ENCODE assay signal across 13 mouse cellular contexts in genomic region chr3:62271703-62272102, GRCm38 (mm10).
DNase-seq lines count a peak whose midpoint lies in the region; ATAC-seq and TF ChIP-seq lines count a peak whose summit lies in the region.
"Had no signal": no experiment of that assay in that cellular context is flagged by ENCODE, and none has a peak within 500 bp of the region (broad histone marks: within the 10 kb centered on the region; RNA-seq: fewer than 3 reads in every experiment).

No protein-coding gene starts in this region.

- no peaks in the 10 kb centered on the region for H3K27me3 ChIP-seq in midbrain, postnatal 0 days (ENCODE audit: insufficient read depth, low read length)
- no peaks in the 10 kb centered on the region for H3K27me3 ChIP-seq in kidney, adult 2 months (replicated peaks; ENCODE audit: control insufficient read depth, insufficient read depth, low read length)
- H3K27me3 ChIP-seq in forebrain, embryonic 15.5 days, result no peaks in the 10 kb centered on the region

- no peak for ATAC-seq in midbrain, postnatal 0 days (ENCODE audit: low FRiP score)
- no peak; the same call in 1 of the 2 replicates for ATAC-seq in forebrain, embryonic 15.5 days (replicated peaks)
- ATAC-seq: intestine, postnatal 0 days; lung, postnatal 0 days had no signal

- no peak overlapping the region for H3K9ac ChIP-seq in midbrain, postnatal 0 days (replicated peaks; ENCODE audit: low read length, poor library complexity, severe bottlenecking)
- no peak overlapping the region for H3K9ac ChIP-seq in forebrain, embryonic 15.5 days (replicated peaks)

- H3K36me3 ChIP-seq in midbrain, postnatal 0 days (ENCODE audit: insufficient read depth, low read length), result no peaks in the 10 kb centered on the region
- no peaks in the 10 kb centered on the region for H3K36me3 ChIP-seq in kidney, adult 2 months (ENCODE audit: control insufficient read depth, insufficient read depth, low read length)
- no peaks in the 10 kb centered on the region for H3K36me3 ChIP-seq in forebrain, embryonic 15.5 days

- no peak overlapping the region for H3K27ac ChIP-seq in midbrain, postnatal 0 days (ENCODE audit: low read depth, low read length)
- no peak overlapping the region for H3K27ac ChIP-seq in kidney, adult 2 months (ENCODE audit: insufficient read depth, low read depth, low read length)
- H3K27ac ChIP-seq in forebrain, embryonic 15.5 days (replicated peaks), result no peak overlapping the region

- 28% methylated on average over 4 of the region's 4 CpGs for WGBS in midbrain, postnatal 0 days
- WGBS in kidney, adult 2 months, result 74% methylated on average over 4 of the region's 4 CpGs
- 41% methylated on average over 4 of the region's 4 CpGs for WGBS in forebrain, embryonic 15.5 days

- H3K4me3 ChIP-seq in midbrain, postnatal 0 days (ENCODE audit: low read depth, low read length), result no peak overlapping the region
- H3K4me3 ChIP-seq in kidney, adult 2 months (ENCODE audit: insufficient read depth, low read depth, low read length), result no peak overlapping the region
- H3K4me3 ChIP-seq in forebrain, embryonic 15.5 days, result no peak overlapping the region

- H3K4me2 ChIP-seq in midbrain, postnatal 0 days (ENCODE audit: low read depth, low read length, poor library complexity, severe bottlenecking), result no peak overlapping the region
- no peak overlapping the region for H3K4me2 ChIP-seq in forebrain, embryonic 15.5 days (replicated peaks)
- H3K4me2 ChIP-seq: liver, embryonic 11.5 days had no signal

- TF ChIP-seq CTCF in midbrain, postnatal 0 days (IDR thresholded peaks at IDR 0.05), result no peak
- TF ChIP-seq CTCF in kidney, adult 2 months (conservative IDR thresholded peaks at IDR 0.05; ENCODE audit: insufficient read depth, insufficient read length, low read depth, low read length), result no peak

- peak; percentile 73 for DNase-seq in heart, adult 11 months
- no peak for DNase-seq in heart, adult 18-20 months
- DNase-seq in frontal cortex, postnatal 10 days (ENCODE audit: low spot score in 2 of 2), result peak; percentile 11 to 15
- DNase-seq in layer of hippocampus, adult 9-11 months, result peak; percentile 42
- DNase-seq in midbrain, postnatal 0 days (ENCODE audit: low spot score), result peak; percentile 62
- DNase-seq in spleen, adult 12 weeks (ENCODE audit: low spot score), result no peak
- DNase-seq in kidney, adult 2 months, result no peak
- DNase-seq: gastrocnemius, postnatal 36 days; thymus, postnatal 25 days had no signal

- TF ChIP-seq POLR2A in kidney, adult 2 months (IDR thresholded peaks at IDR 0.05; ENCODE audit: low read depth, low read length), result no peak

- H3K4me1 ChIP-seq in midbrain, postnatal 0 days (ENCODE audit: insufficient read depth, low read length), result no peaks in the 10 kb centered on the region
- H3K4me1 ChIP-seq in kidney, adult 2 months (ENCODE audit: control insufficient read depth, insufficient read depth, low read length), result no peaks in the 10 kb centered on the region
- H3K4me1 ChIP-seq in forebrain, embryonic 15.5 days, result no peaks in the 10 kb centered on the region

- H3K9me3 ChIP-seq in midbrain, postnatal 0 days (ENCODE audit: low read length), result no peaks in the 10 kb centered on the region
- no peaks in the 10 kb centered on the region for H3K9me3 ChIP-seq in forebrain, embryonic 15.5 days

Comparison
In these comparisons a context has a peak if more than half of its experiments do, and no peak if none do; other contexts are left out.
1. DNase-seq: peak in heart, adult 11 months (single experiment), frontal cortex, postnatal 10 days (2 of 2), layer of hippocampus, adult 9-11 months (single experiment) and midbrain, postnatal 0 days (single experiment); none in heart, adult 18-20 months (0 of 2), spleen, adult 12 weeks (single experiment) and kidney, adult 2 months (single experiment).